Mouse (Mus musculus): ENCODE measurements around the gene Tpmt.

The Tpmt gene

GRCm38 (mm10) chr13:46976532-46976931, 68.0 kb downstream of the Tpmt start:
- no peak for DNase-seq (ENCODE audit: low spot score)

GRCm38 (mm10) chr13:46975930-46976329, 68.6 kb downstream of the Tpmt start:
- DNase-seq (ENCODE audit: low spot score): no peak

- DNase-seq (ENCODE audit: low spot score): peak; percentile 62
Measured at GRCm38 (mm10) chr13:46975031-46975551, 69.4 kb downstream of the Tpmt start.

Measured in retina, embryonic 14.5 days (tissue).